Mouse (Mus musculus) bone marrow, adult 2 months (tissue): ENCODE measurements around the gene BC024978.

Experiments used
- CTCF ChIP-seq: fragments of 200-500 bp; IDR thresholded peaks from 2 replicates; pipeline ENCODE4 v1.5.1; 2011; ENCODE audit warnings: low read length, control low read depth; ENCODE audit not compliant: control insufficient read depth, insufficient read depth
- POLR2A ChIP-seq: fragments of 200-500 bp; IDR thresholded peaks from 2 replicates; pipeline ENCODE4 v1.6.1; 2011; ENCODE audit warnings: low read depth, mild to moderate bottlenecking, control low read depth, low read length, borderline replicate concordance; ENCODE audit not compliant: control insufficient read depth

- TF ChIP-seq POLR2A (no peak), CTCF (no peak)
Measured at GRCm38 (mm10) chr7:27174896-27175295, 20.7 kb upstream of the BC024978 start.
